Mouse (Mus musculus) bone marrow, adult 2 months (tissue): ENCODE data around the gene Hacd3.

ENCODE experiments used
- CTCF ChIP-seq: fragments of 200-500 bp; IDR thresholded peaks from 2 replicates; pipeline ENCODE4 v1.5.1; 2011; ENCODE audit warnings: low read length, control low read depth; ENCODE audit not compliant: control insufficient read depth, insufficient read depth
- POLR2A ChIP-seq: fragments of 200-500 bp; IDR thresholded peaks from 2 replicates; pipeline ENCODE4 v1.6.1; 2011; ENCODE audit warnings: low read depth, mild to moderate bottlenecking, control low read depth, low read length, borderline replicate concordance; ENCODE audit not compliant: control insufficient read depth

- no peak for TF ChIP-seq POLR2A
- no peak for TF ChIP-seq CTCF
These were observed 36.3 kb downstream of the Hacd3 start for GRCm38 (mm10) chr9:64985037-64985794.
